Mouse (Mus musculus): ENCODE results near the gene Nol4l. TPM values are rescaled to one million over a fixed set of nuclear protein-coding genes. Genes with fewer than 3 reads are reported as not detected.
A peak's percentile ranks its signal among the peaks of the same experiment; 100 is the strongest.
"Not testable (repeated sequence)": the region's sequence is repeated elsewhere in the genome, so short reads cannot be mapped to it uniquely, and the experiment has no call there.

Gene Nol4l
- polyA plus RNA-seq, 1 experiment from 2014 or later, result 13.2 TPM

DNA sequence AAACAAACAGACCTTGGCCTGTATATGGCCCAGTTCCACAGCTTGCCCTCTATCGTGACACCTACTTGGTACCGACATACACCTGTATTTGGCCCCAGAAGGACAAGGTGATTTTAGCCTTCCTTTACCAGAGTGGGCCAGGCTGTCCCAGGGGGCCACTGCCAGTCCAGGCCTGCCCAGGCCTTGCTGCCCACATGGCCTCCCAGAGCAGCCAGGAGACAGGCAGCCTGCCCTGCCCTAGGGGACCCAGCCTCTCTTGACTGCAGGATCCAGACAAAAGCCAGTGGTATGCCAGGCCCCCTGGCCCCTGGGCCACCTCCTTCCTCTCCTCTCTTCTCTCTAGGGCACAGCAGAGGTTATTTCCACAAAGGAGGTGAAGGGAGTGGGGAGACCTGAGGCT, 21.8 kb downstream of the Nol4l start:
- H3K27ac ChIP-seq, result no peak overlapping the region
- no peaks in the 10 kb centered on the region for H3K36me3 ChIP-seq
- H3K4me1 ChIP-seq, result peaks cover 10% of the 10 kb centered on the region
- H3K9me3 ChIP-seq, result no peaks in the 10 kb centered on the region
- H3K4me3 ChIP-seq, result no peak overlapping the region
- peaks cover 9% of the 10 kb centered on the region; the same call in 1 of the 2 replicates for H3K27me3 ChIP-seq
- WGBS, result 92% methylated on average over 2 of the region's 2 CpGs
- no peak for ATAC-seq (ENCODE audit: low FRiP score, low read depth)
- H3K9ac ChIP-seq, result no peak overlapping the region
- no peak overlapping the region for H3K4me2 ChIP-seq (replicated peaks)

DNA sequence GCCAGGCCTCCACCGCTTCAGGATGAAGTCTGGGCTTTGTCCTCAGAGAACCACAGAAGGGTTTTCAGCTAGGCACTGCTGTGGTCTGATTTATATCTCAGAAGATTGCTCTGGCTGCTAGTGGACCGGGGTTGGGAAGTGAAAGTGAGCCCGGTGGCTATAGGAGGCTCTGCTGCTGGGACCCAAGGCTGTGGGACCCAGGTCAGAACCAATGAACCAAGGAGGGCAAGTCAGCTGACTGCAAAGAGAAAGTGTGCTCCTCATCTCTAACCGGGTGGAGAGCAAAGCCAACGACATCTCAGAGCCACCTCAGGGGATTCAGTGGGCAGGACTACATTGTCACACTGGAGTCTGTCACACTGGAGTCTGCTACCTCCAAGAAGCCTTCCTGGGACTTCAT, 23.4 kb downstream of the Nol4l start:
- Histone ChIP-seq H3K27me3 (peaks cover 9% of the 10 kb centered on the region; the same call in 1 of the 2 replicates), H3K36me3 (no peaks in the 10 kb centered on the region), H3K4me2 (replicated peaks) (no peak overlapping the region), H3K4me1 (peaks cover 10% of the 10 kb centered on the region), H3K9me3 (no peaks in the 10 kb centered on the region), H3K4me3 (no peak overlapping the region), H3K9ac (no peak overlapping the region), H3K27ac (no peak overlapping the region)
- no peak for ATAC-seq (ENCODE audit: low FRiP score, low read depth)
- 82% methylated on average over 5 of the region's 5 CpGs for WGBS

DNA sequence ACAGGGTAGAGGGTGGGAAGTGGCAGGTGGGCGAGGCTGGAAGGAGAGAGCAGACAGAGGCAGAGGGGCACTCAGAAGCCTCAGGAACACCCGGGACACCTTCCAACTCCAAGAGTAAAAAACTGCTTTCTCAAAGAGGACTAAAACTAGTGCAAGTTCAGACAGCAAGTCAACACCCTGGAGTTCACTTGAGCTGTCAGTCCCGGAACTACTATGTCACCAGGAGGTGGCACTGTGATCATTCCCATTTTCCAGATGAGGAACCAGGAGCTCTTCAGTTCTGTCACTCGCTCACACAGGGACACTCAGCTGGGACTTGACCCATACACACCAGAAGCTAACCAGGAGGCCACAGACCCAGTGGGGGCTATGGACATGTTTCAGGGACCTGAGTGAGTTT, 30.6 kb downstream of the Nol4l start:
- Histone ChIP-seq H3K9ac (no peak overlapping the region), H3K36me3 (no peaks in the 10 kb centered on the region), H3K4me3 (no peak overlapping the region), H3K9me3 (no peaks in the 10 kb centered on the region), H3K27ac (no peak overlapping the region), H3K4me2 (replicated peaks) (no peak overlapping the region), H3K27me3 (0 out of 2 replicates have a peak, but pooled peaks cover 4% of the 10 kb centered on the region), H3K4me1 (peaks cover 8% of the 10 kb centered on the region)
- ATAC-seq (ENCODE audit: low FRiP score, low read depth), result no peak
- WGBS, result 44% methylated on average over 4 of the region's 4 CpGs

DNA sequence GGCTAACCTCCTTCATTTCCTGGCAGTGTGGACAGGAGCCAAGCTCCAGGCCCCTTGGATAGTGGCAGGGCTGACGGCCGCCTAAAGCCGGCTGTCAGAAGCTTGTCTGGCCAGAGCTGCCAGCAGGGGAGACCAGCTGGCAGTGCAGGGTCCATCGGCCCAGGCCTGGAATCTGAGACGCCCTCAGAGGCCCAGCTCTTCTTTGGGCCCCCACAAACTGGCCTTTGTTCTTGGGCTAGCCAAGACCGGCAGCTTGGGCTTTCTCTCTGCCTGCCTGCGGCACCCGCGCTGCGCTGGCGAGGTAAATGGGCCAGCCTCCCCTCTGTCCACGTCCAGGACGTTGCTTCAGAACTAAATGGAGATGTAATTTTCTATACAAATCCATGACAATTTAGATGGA, 32.9 kb downstream of the Nol4l start:
- 39% methylated on average over 13 of the region's 13 CpGs for WGBS

DNA sequence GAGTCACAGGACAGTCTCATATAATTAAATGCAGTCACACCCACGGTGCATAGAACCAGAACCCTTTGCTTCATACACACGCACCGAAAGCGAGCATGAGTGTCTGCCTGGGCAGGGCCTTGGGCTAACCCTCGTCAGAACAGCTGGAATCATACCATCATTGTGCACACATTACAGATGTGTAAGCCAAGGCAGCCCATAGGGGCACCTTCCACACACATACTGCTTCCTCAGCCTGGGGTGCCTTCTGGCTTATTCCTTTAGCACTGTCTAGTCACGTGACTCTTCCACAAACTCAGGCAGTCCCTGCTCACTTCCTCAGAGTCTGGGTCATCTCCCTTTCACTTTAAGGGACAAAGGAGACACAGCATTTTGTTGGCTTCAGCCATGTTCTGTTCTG, 33.5 kb downstream of the Nol4l start:
- peaks cover 21% of the 10 kb centered on the region for H3K27me3 ChIP-seq

More for the DNA sequence above, 32.9 kb downstream of the Nol4l start:
- Histone ChIP-seq H3K36me3 (no peaks in the 10 kb centered on the region), H3K4me3 (no peak overlapping the region), H3K9me3 (no peaks in the 10 kb centered on the region), H3K9ac (0 out of 2 replicates have a peak overlapping the region, but pooled peaks have one; percentile 40), H3K4me1 (peaks cover 25% of the 10 kb centered on the region), H3K4me2 (replicated peaks) (no peak overlapping the region), H3K27me3 (peaks cover 15% of the 10 kb centered on the region), H3K27ac (no peak overlapping the region)
- no peak for ATAC-seq (ENCODE audit: low FRiP score, low read depth)

DNA sequence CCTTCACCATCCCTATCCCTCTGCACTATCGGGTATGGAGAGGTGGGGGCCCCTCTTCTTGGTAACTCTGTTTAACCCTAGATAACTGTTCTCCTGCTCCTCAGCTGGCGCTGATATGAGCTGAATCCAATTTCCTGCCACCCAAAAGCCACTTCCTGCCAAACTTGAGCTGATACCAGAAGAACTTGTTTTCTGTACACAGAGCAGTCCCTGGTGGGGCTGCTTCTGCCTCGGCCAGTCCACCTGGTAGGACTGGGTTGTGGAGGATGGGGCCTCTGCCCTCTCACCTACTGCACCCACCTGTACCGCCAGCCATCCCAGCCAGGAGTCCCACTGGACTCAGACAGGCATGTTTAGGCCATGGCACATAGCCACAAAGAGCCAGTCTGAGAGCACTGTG, 34.0 kb downstream of the Nol4l start:
- peaks cover 31% of the 10 kb centered on the region for H3K4me1 ChIP-seq
- no peaks in the 10 kb centered on the region for H3K9me3 ChIP-seq
- ATAC-seq (ENCODE audit: low FRiP score, low read depth), result no peak
- peaks cover 26% of the 10 kb centered on the region for H3K27me3 ChIP-seq
- no peak overlapping the region for H3K4me3 ChIP-seq
- no peak overlapping the region for H3K4me2 ChIP-seq (replicated peaks)
- no peak overlapping the region for H3K9ac ChIP-seq
- 80% methylated on average over 4 of the region's 4 CpGs for WGBS
- no peaks in the 10 kb centered on the region for H3K36me3 ChIP-seq
- H3K27ac ChIP-seq, result no peak overlapping the region

More for the DNA sequence above, 33.5 kb downstream of the Nol4l start:
- H3K27ac ChIP-seq, result no peak overlapping the region
- 83% methylated on average over 6 of the region's 6 CpGs for WGBS
- H3K9ac ChIP-seq, result no peak overlapping the region
- no peak overlapping the region for H3K4me3 ChIP-seq
- H3K4me1 ChIP-seq, result peaks cover 31% of the 10 kb centered on the region
- H3K4me2 ChIP-seq (replicated peaks), result no peak overlapping the region
- no peaks in the 10 kb centered on the region for H3K36me3 ChIP-seq
- H3K9me3 ChIP-seq, result no peaks in the 10 kb centered on the region
- no peak for ATAC-seq (ENCODE audit: low FRiP score, low read depth)

DNA sequence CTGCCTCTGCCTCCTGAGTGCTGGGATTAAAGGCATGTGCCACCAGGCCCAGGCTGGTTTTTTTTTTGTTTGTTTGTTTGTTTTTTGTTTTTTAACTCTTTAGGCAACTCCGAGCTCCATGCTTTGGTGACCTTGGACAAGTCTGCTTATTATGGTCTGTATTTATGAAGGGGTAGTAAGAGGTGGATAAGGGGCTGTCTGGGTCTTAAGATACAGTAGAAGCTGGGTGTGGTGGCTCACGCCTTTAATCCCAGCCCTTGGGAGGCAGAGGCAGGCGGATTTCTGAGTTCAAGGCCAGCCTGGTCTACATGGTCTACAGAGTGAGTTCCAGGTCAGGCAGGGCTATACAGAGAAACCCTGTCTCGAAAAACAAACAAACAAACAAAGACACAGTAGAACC, 34.4 kb downstream of the Nol4l start:
- not testable (repeated sequence) for ATAC-seq (ENCODE audit: low FRiP score, low read depth); H3K27ac ChIP-seq; H3K4me2 ChIP-seq (replicated peaks); H3K9ac ChIP-seq; H3K4me3 ChIP-seq; H3K36me3 ChIP-seq; H3K9me3 ChIP-seq
- WGBS, result 93% methylated on average over 4 of the region's 4 CpGs
- H3K27me3 ChIP-seq, result peaks cover 30% of the 10 kb centered on the region
- peaks cover 31% of the 10 kb centered on the region for H3K4me1 ChIP-seq

DNA sequence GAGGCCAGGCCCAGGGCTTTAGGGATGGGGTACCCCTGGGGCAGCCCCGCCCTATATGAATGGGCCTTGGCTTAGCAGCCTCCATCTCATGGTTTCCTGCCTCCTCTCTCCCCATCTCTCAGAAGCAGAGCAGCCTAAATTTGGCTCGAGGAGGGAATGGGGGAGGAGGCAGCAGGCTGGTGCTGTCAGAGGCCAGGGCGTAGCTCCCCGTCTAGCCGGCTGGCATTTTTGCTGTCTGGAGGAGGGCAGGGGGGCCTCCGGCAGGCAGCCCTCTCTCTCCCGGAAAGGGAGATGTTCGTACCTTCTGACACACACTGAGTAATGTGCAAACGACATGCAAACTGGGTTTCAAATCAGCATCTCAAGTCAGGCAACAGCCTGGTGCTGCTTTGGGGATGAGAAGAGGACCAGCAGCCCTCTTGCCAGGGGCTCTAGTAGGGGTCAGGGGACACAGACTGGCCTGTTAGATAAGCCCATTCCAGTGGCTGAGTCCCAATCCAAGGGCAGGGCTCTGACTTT, 35.4 kb downstream of the Nol4l start:
- Histone ChIP-seq H3K36me3 (no peaks in the 10 kb centered on the region), H3K9ac (no peak overlapping the region), H3K4me1 (peaks cover 31% of the 10 kb centered on the region), H3K27ac (no peak overlapping the region; the same call in 1 of the 2 replicates), H3K4me2 (replicated peaks) (no peak overlapping the region), H3K4me3 (no peak overlapping the region), H3K27me3 (peaks cover 40% of the 10 kb centered on the region), H3K9me3 (no peaks in the 10 kb centered on the region)
- WGBS, result 21% methylated on average over 9 of the region's 9 CpGs
- 0 out of 2 replicates have a peak, but pooled peaks have one; percentile 17 for ATAC-seq (ENCODE audit: low FRiP score, low read depth)

DNA sequence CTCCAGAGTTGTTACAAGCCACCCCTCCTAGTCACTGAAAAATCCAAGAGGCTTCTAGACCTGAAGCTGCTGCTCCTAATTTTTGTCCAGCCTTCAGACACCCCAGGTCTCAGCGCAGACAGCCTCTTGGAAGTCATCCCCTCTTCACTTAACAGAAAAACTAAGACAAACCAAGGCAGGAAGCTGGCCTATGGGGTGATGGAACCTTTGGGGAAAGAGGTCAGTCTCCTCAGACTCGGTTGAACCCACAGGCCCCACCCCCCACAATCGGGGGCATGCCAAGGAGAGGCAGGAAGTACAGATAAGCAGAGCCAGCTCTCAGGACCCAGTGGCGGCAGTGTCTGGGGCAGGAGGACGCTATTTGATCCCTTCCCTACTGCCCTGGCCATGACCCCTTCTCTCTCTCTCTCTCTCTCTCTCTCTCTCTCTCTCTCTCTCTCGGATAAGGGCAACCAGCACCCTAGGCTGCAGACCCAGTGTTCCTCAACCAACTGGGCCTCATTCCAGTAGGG, 35.9 kb downstream of the Nol4l start:
- peaks cover 31% of the 10 kb centered on the region for H3K4me1 ChIP-seq
- H3K9ac ChIP-seq, result no peak overlapping the region
- no peak for ATAC-seq (ENCODE audit: low FRiP score, low read depth)
- WGBS, result 9% methylated on average over 6 of the region's 6 CpGs
- no peak overlapping the region for H3K4me3 ChIP-seq
- H3K27me3 ChIP-seq, result peaks cover 41% of the 10 kb centered on the region
- no peak overlapping the region for H3K4me2 ChIP-seq (replicated peaks)
- no peaks in the 10 kb centered on the region for H3K9me3 ChIP-seq
- H3K27ac ChIP-seq, result no peak overlapping the region
- H3K36me3 ChIP-seq, result no peaks in the 10 kb centered on the region

DNA sequence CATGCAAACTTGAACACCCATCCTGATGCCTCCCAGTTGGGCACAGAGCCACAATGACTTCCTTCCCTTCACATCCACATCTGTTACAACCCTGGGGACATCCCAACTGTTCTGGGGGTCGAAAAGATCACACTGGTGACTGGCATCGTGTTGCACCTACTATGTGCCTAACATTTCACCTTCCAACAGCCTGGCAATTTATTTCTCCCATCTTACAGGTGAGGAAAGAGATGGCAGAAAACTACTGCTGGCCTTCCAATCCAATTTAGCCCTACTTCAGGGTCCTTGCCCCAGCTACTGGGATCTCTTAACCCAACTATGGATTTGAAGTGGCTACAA, 36.4 kb downstream of the Nol4l start:
- ATAC-seq (ENCODE audit: low FRiP score, low read depth), result no peak
- Histone ChIP-seq H3K36me3 (no peaks in the 10 kb centered on the region), H3K9me3 (no peaks in the 10 kb centered on the region), H3K4me1 (peaks cover 31% of the 10 kb centered on the region), H3K27me3 (peaks cover 41% of the 10 kb centered on the region), H3K9ac (no peak overlapping the region), H3K4me2 (replicated peaks) (peak overlapping the region; percentile 98), H3K4me3 (peak overlapping the region; percentile 63), H3K27ac (no peak overlapping the region)
- 28% methylated on average over 2 of the region's 2 CpGs for WGBS

DNA sequence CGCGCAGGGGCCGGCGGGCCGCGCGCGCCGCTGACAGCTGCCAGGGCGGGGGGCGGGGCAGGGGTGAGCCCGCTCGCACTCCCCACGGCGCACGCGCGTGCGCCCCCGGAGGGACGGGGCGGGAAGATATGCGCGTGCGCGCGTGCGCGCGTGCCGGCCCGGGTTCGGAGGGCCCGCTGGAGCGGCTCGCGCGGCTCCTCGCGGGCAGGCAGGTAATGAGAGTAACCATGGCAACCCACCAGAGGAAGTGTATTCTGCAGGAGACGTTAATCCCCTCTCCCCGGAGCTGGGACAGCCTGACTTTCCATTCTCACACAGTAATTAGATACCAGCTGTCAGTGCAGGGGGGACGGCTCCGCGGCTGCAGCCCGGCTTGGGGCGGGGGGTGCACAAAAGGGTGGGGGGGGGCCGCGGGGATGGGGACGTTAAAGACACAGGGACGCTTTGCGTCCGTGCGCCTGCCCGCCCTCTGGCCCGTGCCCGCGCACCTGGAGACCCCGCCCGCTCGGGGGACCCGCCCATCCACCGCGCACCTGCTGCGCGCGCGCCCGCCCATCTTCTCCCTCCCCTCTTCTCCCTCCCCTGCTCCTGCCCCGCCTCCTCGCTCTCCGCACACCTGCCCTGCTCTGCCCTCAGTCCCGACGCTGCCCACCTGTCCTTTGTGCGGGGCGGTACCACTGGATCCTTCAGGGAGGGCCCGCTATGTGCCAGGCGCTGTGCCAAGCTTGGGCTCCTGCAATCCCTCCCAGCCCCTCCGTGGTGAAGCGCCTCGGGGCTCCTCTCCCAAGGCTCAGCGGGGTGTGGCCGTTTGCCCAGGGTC, 37.0 kb downstream of the Nol4l start, which contains the start of gene 4930404H24Rik:
4930404H24Rik (plus strand) TSS at position 218 of the 820 bp plus-strand sequence.
- peak within 1 kb of the TSS; percentile 98 for H3K4me2 ChIP-seq (replicated peaks)
- ATAC-seq (ENCODE audit: low FRiP score, low read depth), result peak; percentile 70
- H3K4me3 ChIP-seq, result peak within 1 kb of the TSS; percentile 63
- peak within 1 kb of the TSS; percentile 68 for H3K9ac ChIP-seq
- H3K4me1 ChIP-seq, result peaks cover 31% of the 10 kb centered on the region
- no peaks in the 10 kb centered on the region for H3K36me3 ChIP-seq
- H3K27ac ChIP-seq, result no peak within 1 kb of the TSS
- H3K9me3 ChIP-seq, result no peaks in the 10 kb centered on the region
- peaks cover 41% of the 10 kb centered on the region for H3K27me3 ChIP-seq
- WGBS, result 1% methylated on average over 72 of the region's 83 CpGs

DNA sequence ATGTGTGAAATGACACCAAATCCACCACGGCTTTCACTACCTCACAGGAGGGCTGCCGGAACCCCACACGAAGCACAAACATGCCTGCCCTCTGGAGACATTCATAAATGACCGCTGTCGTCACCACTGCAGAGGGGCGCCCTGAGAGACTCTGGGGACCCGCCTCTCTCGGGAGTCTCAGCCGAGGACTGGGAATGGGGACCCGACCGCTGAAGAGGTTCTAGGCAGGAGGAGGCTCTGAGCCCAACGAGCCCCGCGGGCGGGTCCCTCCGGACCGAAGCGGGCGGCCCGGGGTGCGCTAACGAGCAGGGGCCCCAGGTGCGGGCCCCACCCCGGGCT, 37.6 kb downstream of the Nol4l start:
- peak; percentile 25 for ATAC-seq (ENCODE audit: low FRiP score, low read depth)
- Histone ChIP-seq H3K27ac (no peak overlapping the region), H3K9ac (peak overlapping the region; percentile 68), H3K27me3 (peaks cover 41% of the 10 kb centered on the region), H3K4me1 (peaks cover 31% of the 10 kb centered on the region), H3K4me2 (replicated peaks) (peak overlapping the region; percentile 98), H3K36me3 (no peaks in the 10 kb centered on the region), H3K4me3 (peak overlapping the region; percentile 63), H3K9me3 (no peaks in the 10 kb centered on the region)
- WGBS, result 1% methylated on average over 24 of the region's 24 CpGs

Data from limb, embryonic 13.5 days (tissue).